Mouse (Mus musculus) embryo, embryonic 10.5 days (tissue): Measurements from ENCODE around the gene Cfap46.
A peak's percentile ranks its signal among the peaks of the same experiment; 100 is the strongest.
"Not testable (repeated sequence)": the region's sequence is repeated elsewhere in the genome, so short reads cannot be mapped to it uniquely, and the experiment has no call there.

ENCODE experiments used
- DNase-seq: peaks from one replicate; pipeline ENCODE4 v3.0.0-alpha.2; 2015; ENCODE audit warnings: low spot score

Gene Cfap46

DNA sequence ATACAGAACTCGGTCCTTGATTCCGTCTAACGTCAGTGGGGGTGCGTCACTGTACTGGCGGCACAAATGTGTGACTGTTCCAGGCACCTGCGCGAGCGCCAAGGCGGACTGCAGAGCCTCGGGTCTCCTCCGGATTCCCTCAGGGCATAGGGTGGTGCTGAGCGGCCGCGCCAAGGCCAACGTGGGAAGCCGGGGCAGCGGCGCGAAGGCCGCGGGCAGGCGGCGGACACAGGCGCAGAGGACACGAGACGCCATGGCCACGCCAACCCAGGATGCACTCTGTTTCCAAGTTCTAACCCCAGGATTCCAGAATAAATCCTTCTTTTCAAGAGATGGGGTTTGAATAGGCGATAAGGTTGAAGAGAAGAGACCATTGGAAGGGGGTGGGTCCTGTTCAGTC is 23.7 kb downstream of the Cfap46 start:
- not testable (repeated sequence) for DNase-seq

DNA sequence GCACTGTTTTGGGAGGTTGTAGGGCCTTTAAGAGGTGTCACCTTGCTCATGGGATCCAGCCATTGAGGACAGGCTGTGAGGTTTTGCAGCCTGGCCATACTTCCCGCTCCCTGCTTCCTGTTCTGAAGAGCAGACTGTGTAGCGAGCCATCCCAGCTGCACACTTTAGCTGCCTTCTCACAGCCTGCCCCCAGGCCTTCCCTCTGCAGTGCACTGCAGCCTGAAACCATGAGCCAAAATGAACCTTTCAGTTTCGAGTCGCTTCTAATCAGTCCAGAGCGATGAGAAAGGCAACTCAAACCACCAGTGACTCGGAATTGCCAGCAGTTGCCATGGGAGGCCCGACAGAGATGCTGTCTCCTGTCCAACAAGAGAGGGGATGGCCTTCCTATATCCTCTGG is 33.9 kb downstream of the Cfap46 start:
- DNase-seq, result no peak

- peak; percentile 97 for DNase-seq
Measured at GRCm38 (mm10) chr7:139648107-139648824, 35.4 kb downstream of the Cfap46 start.

- DNase-seq, result no peak
Measured at GRCm38 (mm10) chr7:139633393-139633792, 50.2 kb downstream of the Cfap46 start.

DNA sequence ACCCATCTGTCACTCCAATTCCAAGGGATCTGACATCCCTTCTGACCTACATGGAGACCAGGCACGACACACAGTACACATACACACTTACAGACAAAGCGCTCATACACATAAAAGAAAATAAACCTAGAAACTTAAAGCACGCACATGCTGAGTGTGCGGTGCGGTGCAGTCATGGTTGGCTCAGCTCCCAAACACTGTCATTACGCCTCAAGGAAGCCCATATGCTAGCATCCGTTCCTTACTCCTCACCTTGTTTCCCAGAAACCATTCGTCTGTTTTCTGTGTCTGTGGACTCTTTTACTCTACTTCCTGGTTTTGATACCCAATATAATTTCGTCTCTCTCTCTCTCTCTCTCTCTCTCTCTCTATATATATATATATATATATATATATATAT is 58.5 kb downstream of the Cfap46 start:
- DNase-seq, result no peak

GRCm38 (mm10) chr7:139622568-139622967 is 61.0 kb downstream of the Cfap46 start:
- DNase-seq, result no peak

- DNase-seq, result peak; percentile 87
Measured at GRCm38 (mm10) chr7:139615767-139616766, 67.5 kb downstream of the Cfap46 start.

DNA sequence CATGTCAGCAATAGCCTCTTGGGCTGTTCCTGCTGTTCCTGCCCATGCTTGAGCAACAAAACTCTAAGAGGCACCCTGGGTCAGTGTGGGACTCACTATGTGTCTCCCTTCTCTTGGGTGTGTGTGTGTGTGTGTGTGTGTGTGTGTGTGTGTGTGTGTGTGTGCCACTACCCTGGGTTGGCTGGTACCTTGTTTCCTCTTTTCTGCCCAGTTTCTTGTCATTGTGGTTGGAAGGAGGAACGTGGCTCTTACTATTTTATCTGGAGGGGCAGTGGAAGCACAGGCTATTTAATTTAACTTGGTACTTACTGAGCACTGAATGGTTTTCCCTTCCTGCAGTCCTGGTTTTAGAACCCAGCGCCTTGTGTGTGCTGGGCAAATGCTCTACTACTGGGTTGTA is 73.3 kb downstream of the Cfap46 start:
- DNase-seq, result no peak

- no peak for DNase-seq
Measured at GRCm38 (mm10) chr7:139595862-139596261, 87.8 kb downstream of the Cfap46 start.

DNA sequence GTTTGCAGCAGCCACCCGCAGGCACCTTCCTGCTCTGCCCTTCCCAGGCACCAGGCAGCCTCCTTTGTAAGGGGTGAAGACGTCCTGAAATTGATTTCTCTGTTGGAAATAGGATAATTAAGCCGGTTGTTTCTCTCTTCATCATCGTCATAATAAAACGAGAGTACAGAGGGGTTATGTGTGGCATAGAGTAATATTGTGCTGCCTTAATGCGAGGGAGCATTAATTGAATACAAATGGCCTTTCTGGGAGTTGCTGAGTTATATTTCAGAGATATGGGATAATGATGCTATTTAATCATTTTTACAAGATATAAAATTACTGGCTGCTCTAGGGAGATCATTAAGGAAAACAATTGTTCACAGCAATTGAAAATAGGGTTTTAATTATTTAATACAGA is 88.3 kb downstream of the Cfap46 start:
- DNase-seq, result no peak

- no peak for DNase-seq
Measured at GRCm38 (mm10) chr7:139591311-139591710, 92.3 kb downstream of the Cfap46 start.

GRCm38 (mm10) chr7:139590302-139590701 is 93.3 kb downstream of the Cfap46 start:
- peak; percentile 73 for DNase-seq

GRCm38 (mm10) chr7:139587919-139588318 is 95.7 kb downstream of the Cfap46 start:
- peak; percentile 36 for DNase-seq

DNA sequence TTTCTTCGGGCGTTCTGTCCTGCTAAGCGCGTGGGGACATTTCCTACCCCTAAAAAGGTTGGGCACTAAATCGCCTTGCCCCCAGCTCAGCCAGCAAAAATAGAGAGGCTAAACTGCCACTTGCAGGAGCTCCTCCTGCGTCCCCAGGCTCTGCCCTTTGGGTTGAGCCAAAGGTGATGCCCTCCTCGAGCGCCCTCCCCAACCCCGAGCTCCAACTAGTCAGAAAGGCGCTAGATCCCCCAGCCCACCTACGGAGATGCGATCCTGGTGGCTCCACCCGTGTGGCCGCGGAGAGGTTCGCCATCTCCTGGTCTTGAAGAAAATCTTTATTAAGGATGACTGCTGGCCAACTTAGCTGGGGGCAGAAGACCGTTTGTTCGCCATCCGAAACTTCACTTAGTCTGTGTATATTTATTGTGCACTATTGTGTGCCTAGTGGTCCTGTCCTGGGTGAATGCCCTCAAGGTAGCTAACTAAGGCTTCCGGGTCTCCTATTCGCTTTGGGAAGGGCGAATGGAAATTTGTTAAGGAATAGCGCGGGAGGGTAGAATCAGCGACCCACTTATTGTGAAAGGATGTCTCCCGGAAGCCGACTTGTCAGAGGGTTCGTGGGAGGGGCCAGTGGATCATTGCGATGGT is 98.3 kb downstream of the Cfap46 start:
- peak; percentile 31 for DNase-seq

DNA sequence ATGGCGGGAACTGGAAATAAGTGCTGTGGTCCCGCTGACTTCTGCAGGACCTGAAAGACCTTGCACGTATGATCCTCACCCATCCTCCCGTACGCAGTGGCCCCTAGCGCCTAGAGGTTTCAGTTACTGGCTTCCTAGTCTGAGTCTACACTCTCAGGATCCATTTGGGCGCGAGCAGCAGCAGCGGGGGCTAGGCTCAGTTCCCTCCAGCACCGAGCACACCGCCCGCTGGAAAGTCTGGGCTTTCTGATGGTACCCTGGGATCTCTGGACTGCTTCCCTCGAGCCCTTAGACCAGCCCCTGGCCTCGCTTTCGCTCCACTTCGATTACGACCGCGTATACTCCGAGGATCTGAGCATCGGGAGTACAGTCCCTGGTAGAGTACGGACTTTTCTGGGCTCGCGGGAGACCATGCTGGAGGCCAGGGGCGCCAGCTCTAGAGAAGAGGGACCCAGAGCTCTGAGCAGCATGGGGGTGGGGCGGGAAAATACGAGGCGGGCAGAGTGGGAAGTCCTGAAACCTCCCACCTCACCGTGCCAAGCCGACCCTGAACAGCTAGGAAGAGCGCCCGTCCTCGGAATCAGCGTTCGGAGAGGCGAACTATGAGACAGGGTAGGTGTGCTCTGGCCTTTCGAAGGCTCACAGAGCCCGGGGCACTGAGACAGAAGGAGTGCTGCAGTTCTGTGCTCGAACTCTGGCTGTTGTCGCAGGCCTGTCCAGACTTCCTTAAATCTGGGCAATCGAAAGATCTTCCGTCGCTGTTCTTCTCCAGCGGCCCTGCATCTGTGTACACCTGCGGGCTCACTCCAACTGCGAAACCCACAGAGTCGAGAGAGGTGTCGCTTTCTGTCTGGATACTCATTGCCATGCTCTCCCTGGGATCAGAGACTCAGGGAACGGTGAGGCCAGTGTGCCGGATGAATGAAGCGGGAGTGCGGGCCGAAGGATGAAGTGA is 99.1 kb downstream of the Cfap46 start:
- peak; percentile 49 for DNase-seq

GRCm38 (mm10) chr7:139583094-139583737 is 100.4 kb downstream of the Cfap46 start:
- DNase-seq, result peak; percentile 40

- peak; percentile 85 for DNase-seq
Measured at GRCm38 (mm10) chr7:139582595-139582994, 101.0 kb downstream of the Cfap46 start, which contains the start of gene Nkx6-2. TSS of gene Nkx6-2 (minus strand) at chr7:139582797.

DNA sequence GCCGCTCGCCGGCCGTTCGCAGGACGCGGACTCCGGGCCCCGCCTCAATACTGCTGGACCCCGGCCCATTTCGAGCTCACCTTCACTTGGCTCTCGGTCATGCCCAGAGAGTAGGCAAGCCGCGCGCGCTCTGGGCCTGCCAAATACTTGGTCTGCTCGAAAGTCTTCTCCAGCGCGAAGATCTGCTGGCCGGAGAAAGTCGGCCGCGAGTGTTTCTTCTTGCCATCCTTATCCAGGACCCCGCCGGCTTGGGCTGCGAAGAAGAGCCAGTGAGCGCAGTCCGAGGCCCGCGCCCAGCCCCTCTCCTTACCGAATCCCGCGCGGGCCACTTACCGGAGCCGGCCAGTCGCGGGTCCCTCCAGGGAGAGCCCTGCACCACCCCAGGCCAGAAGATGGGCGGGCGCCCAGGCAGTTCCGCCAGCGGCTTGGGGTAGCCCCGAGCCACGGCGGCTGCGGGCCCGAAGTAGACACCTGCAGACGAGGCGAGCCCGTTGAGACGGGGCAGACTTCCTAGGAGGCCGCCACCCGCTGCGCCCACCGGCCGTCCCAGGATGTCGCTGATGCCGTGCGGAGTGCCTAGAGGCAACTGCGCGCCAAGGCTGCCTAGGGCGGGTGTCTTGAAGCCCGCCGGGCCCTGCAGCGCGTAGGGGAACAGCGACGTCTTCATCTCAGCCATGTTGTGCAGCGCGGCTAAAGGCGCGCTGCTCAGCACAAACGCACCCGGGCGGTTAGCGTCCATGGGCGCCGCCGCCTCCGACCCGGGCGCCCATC is 101.6 kb downstream of the Cfap46 start:
- DNase-seq, result peak; percentile 62

DNA sequence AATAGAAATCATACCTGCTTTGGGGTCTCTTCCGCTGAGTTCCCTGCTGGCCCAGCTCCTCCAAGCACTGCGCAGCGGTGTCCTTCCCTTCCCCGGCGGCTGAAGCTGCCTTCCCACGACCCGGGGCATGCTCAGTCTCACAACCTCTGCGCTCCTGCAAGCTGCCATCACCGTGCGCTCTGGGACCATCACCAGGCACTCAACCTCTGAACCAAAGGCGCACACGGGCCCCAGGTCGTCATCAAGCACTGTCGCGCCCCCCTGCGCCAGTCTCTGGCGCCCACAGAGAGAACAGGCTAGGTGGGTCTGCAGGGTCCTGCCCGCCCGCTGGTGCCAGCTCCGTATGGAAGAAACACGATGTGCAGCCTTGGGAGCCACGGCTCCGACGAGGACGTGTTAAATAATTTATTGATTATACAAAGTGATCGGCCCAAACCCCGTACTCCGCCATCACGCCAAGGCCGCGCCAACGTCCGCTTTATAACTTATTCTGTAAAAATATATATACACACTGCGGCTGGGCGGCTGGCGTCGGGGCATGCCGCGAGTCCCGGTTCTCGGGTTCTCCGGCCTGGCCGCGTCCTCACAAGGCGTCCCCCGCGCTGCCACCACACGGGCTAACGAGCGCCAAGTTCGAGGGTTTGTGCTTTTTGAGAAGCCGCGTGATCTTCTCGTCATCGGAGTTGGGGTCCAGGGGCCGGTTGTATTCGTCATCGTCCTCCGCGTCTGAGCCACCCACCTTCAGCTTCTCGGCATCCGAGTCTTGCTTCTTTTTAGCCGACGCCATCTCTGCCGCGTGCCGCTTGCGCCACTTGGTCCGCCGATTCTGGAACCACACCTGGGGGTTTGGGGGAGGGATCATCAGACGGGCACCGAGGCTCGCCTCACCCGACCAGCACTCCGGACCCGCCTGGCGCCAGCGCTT is 102.5 kb downstream of the Cfap46 start:
- peak; percentile 50 for DNase-seq
